39 mouse cellular contexts compared by ENCODE assay signal in the genomic region with DNA sequence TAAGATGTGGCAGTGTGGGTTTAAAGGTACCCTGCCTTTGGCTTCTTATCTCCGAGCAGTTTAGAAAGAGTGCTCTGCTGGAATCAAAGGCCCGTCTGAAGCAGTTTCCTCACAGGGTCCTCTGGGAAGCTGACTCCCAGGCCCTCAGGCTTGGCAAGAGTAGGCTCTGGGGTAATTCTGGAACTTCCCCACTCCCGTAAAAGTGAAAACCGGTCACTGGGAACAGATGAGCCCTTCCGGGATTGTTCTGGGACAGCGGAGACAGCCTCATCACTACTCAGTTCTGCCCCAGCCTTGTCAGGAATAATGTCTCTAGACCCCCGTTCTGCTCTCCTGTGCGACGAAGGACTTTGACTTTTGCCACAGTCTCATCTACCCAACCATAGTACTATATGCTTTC. TPM values are rescaled to one million over a fixed set of nuclear protein-coding genes. Genes with fewer than 3 reads are reported as not detected.
DNase-seq lines count a peak whose midpoint lies in the region; TF ChIP-seq lines count a peak whose summit lies in the region.
"Had no signal": no experiment of that assay in that cellular context is flagged by ENCODE, and none has a peak within 500 bp of the region (broad histone marks: within the 10 kb centered on the region; RNA-seq: fewer than 3 reads in every experiment).

No protein-coding gene starts in this region.

- no peak overlapping the region for H3K4me3 ChIP-seq in heart, embryonic 10.5 days
- no peak overlapping the region for H3K4me3 ChIP-seq in small intestine, adult 2 months (ENCODE audit: low read depth, low read length)
- H3K4me3 ChIP-seq: erythroblast, embryonic 14.5 days; hindbrain, embryonic 15.5 days; kidney, embryonic 15.5 days; midbrain, embryonic 15.5 days; myocyte; neural tube, embryonic 12.5 days had no signal

- no peak for TF ChIP-seq POLR2A in small intestine, adult 2 months (IDR thresholded peaks at IDR 0.05; ENCODE audit: low read depth, low read length)

- H3K4me1 ChIP-seq in heart, embryonic 10.5 days = peaks cover 21% of the 10 kb centered on the region
- peaks cover 7% of the 10 kb centered on the region for H3K4me1 ChIP-seq in small intestine, adult 2 months (ENCODE audit: control insufficient read depth, insufficient read depth, insufficient read length, low read length)
- H3K4me1 ChIP-seq: hindbrain, embryonic 15.5 days; kidney, embryonic 15.5 days; midbrain, embryonic 15.5 days; neural tube, embryonic 12.5 days had no signal

- TF ChIP-seq CTCF in small intestine, adult 2 months (IDR thresholded peaks at IDR 0.05; ENCODE audit: extremely low read depth, insufficient read length, insufficient replicate concordance, low read depth, low read length) = no peak

- H3K36me3 ChIP-seq in heart, embryonic 10.5 days = 0 out of 2 replicates have a peak, but pooled peaks cover 3% of the 10 kb centered on the region
- H3K36me3 ChIP-seq in small intestine, adult 2 months (ENCODE audit: control insufficient read depth, insufficient read depth, low read length) = no peaks in the 10 kb centered on the region
- H3K36me3 ChIP-seq: G1E; hindbrain, embryonic 15.5 days; kidney, embryonic 15.5 days; midbrain, embryonic 15.5 days; neural tube, embryonic 12.5 days had no signal

- 49% methylated on average over 9 of the region's 9 CpGs for WGBS in heart, embryonic 10.5 days
- 56% methylated on average over 9 of the region's 9 CpGs for WGBS in small intestine, adult 2 months

- peak overlapping the region; percentile 64 for H3K27ac ChIP-seq in heart, embryonic 10.5 days
- H3K27ac ChIP-seq in small intestine, adult 2 months (ENCODE audit: insufficient read depth, low read depth, low read length) = peak overlapping the region; percentile 26; the same call in 1 of the 2 replicates
- H3K27ac ChIP-seq: hindbrain, embryonic 15.5 days; kidney, embryonic 15.5 days; liver, embryonic 14.5 days; macrophage; midbrain, embryonic 15.5 days; neural tube, embryonic 12.5 days had no signal

- H3K9me3 ChIP-seq in heart, embryonic 10.5 days = peaks cover 11% of the 10 kb centered on the region
- H3K9me3 ChIP-seq: hindbrain, embryonic 15.5 days; kidney, embryonic 15.5 days; midbrain, embryonic 15.5 days had no signal

- H3K27me3 ChIP-seq in heart, embryonic 10.5 days (ENCODE audit: insufficient read depth, poor library complexity, severe bottlenecking) = no peaks in the 10 kb centered on the region
- H3K27me3 ChIP-seq in small intestine, adult 2 months (ENCODE audit: control insufficient read depth, insufficient read depth, low read length) = no peaks in the 10 kb centered on the region
- H3K27me3 ChIP-seq: CH12.LX; hindbrain, embryonic 15.5 days; kidney, embryonic 15.5 days; midbrain, embryonic 15.5 days; neural tube, embryonic 12.5 days had no signal

- peak; percentile 36 for DNase-seq in adrenal gland, postnatal 10 days
- no peak for DNase-seq in adrenal gland, adult 18-20 months (ENCODE audit: low spot score in 2 of 2)
- peak; percentile 26 for DNase-seq in heart, adult 8-10 months (ENCODE audit: low spot score)
- DNase-seq in heart, postnatal 4 days = no peak
- no peak for DNase-seq in heart, embryonic 10.5 days (ENCODE audit: low spot score)
- no peak for DNase-seq in embryo, embryonic 9.5 days (ENCODE audit: extremely low spot score)
- DNase-seq: adrenal gland, postnatal 14 days; cerebellum, adult 18-20 months; cerebellum, postnatal 10 days; kidney, adult 11 months; kidney, postnatal 25 days; liver; lung, adult 2 months; lung, postnatal 10 days; right cerebral cortex, adult 18-20 months; thymus, postnatal 4 days had no signal

RNA-seq across cellular contexts. Expression of a gene that starts 8.2 kb away (rescaled TPM):
- total RNA-seq in adrenal gland, postnatal 10 days (2021) = 10 to 100 TPM; 29.5 to 31.3 TPM
- 10 to 100 TPM; 17.6 to 26.4 TPM for total RNA-seq in adrenal gland, adult 18-20 months (2021)
- total RNA-seq in heart, adult 8-10 months (2022) = 10 to 100 TPM; 11.8 to 37.6 (median 13.6) TPM
- total RNA-seq in heart, postnatal 4 days (2021) = 10 to 100 TPM; 23.1 to 51.0 TPM
- polyA plus RNA-seq in heart, embryonic 10.5 days (2016; fragmentation: Nextera tagmentation; extraction: Ambion mirVana) = 51.3 and 65.3 TPM in 2 replicates
- polyA plus RNA-seq in small intestine, adult 2 months (2012; rRNA removed) = 28.6 and 85.7 TPM in 2 replicates

RNA-seq across cellular contexts. Expression of a gene that starts 15.2 kb away (rescaled TPM):
- 100 to 1,000 TPM in 1 of 2 experiments, 10 to 100 TPM in 1; 79.2 to 110 TPM for total RNA-seq in adrenal gland, postnatal 10 days (2021)
- total RNA-seq in adrenal gland, adult 18-20 months (2021) = 100 to 1,000 TPM in 1 of 2 experiments, 10 to 100 TPM in 1; 78.6 to 115 TPM
- total RNA-seq in heart, adult 8-10 months (2022) = 10 to 100 TPM; 58.4 to 76.5 (median 69.2) TPM
- total RNA-seq in heart, postnatal 4 days (2021) = 10 to 100 TPM; 27.2 to 30.0 TPM
- polyA plus RNA-seq in heart, embryonic 10.5 days (2016; fragmentation: Nextera tagmentation; extraction: Ambion mirVana) = 22.0 and 28.5 TPM in 2 replicates
- 66.5 and 97.6 TPM in 2 replicates for polyA plus RNA-seq in small intestine, adult 2 months (2012; rRNA removed)
- total RNA-seq: CH12.LX; common myeloid progenitor, adult 5-6 weeks; G1E; hematopoietic stem cell, adult 5-6 weeks; megakaryocyte-erythroid progenitor cell, adult 5-6 weeks had no signal
- polyA plus RNA-seq: erythroblast, embryonic 14.5 days; G1E had no signal

RNA-seq across cellular contexts. Expression of a gene that starts 32.0 kb away (rescaled TPM):
- total RNA-seq in adrenal gland, postnatal 10 days (2021) = 10 to 100 TPM in 1 of 2 experiments, 1 to 10 TPM in 1; 3.8 to 21.0 TPM
- under 1 TPM in 1 of 2 experiments, not detected in 1; 0.32 TPM for total RNA-seq in adrenal gland, adult 18-20 months (2021)
- under 1 TPM in 2 of 4 experiments, not detected in 2; 0.14 to 0.16 TPM for total RNA-seq in heart, adult 8-10 months (2022)
- under 1 TPM; 0.14 TPM for total RNA-seq in heart, postnatal 4 days (2021)
- 0.18 and 0.19 TPM in 2 replicates for polyA plus RNA-seq in heart, embryonic 10.5 days (2016; fragmentation: Nextera tagmentation; extraction: Ambion mirVana)
- polyA plus RNA-seq in small intestine, adult 2 months (2012; rRNA removed) = 0.06 TPM in 1 of 2 replicates, not detected in the other
- total RNA-seq: adrenal gland, postnatal 14 days; common myeloid progenitor, adult 5-6 weeks; G1E; layer of hippocampus, adult 18-20 months; layer of hippocampus, postnatal 10 days; left cerebral cortex, adult 18-20 months; left cerebral cortex, postnatal 14 days; megakaryocyte-erythroid progenitor cell, adult 5-6 weeks had no signal
- polyA plus RNA-seq: forebrain, embryonic 11.5 days; forebrain, embryonic 16.5 days; G1E; gonadal fat pad, adult 2 months; hindbrain, embryonic 15.5 days; inflammation-experienced regulatory T-cells, adult 6 months; macrophage; midbrain, embryonic 15.5 days; neural tube, embryonic 12.5 days; stomach, embryonic 14.5 days had no signal

RNA-seq across cellular contexts. Expression of a gene that starts 36.4 kb away (rescaled TPM):
- 10 to 100 TPM; 66.0 to 69.7 TPM for total RNA-seq in adrenal gland, postnatal 10 days (2021)
- total RNA-seq in adrenal gland, adult 18-20 months (2021) = 10 to 100 TPM; 45.8 to 59.0 TPM
- 100 to 1,000 TPM; 119 to 134 (median 122) TPM for total RNA-seq in heart, adult 8-10 months (2022)
- total RNA-seq in heart, postnatal 4 days (2021) = 100 to 1,000 TPM; 107 to 126 TPM
- polyA plus RNA-seq in heart, embryonic 10.5 days (2016; fragmentation: Nextera tagmentation; extraction: Ambion mirVana) = 82.9 and 92.9 TPM in 2 replicates
- polyA plus RNA-seq in small intestine, adult 2 months (2012; rRNA removed) = 28.6 and 32.0 TPM in 2 replicates

RNA-seq across cellular contexts. Expression of a gene that starts 47.0 kb away (rescaled TPM):
- total RNA-seq in adrenal gland, postnatal 10 days (2021) = 1 to 10 TPM; 3.1 to 7.9 TPM
- total RNA-seq in adrenal gland, adult 18-20 months (2021) = 1 to 10 TPM; 1.5 to 1.8 TPM
- total RNA-seq in heart, adult 8-10 months (2022) = 1 to 10 TPM; 1.2 to 1.8 (median 1.4) TPM
- total RNA-seq in heart, postnatal 4 days (2021) = 1 to 10 TPM; 8.6 to 9.4 TPM
- polyA plus RNA-seq in heart, embryonic 10.5 days (2016; fragmentation: Nextera tagmentation; extraction: Ambion mirVana) = 6.9 and 7.3 TPM in 2 replicates
- polyA plus RNA-seq in small intestine, adult 2 months (2012; rRNA removed) = 0.18 and 0.25 TPM in 2 replicates
- total RNA-seq: CH12.LX; common myeloid progenitor, adult 5-6 weeks; G1E; hematopoietic stem cell, adult 5-6 weeks had no signal
- polyA plus RNA-seq: G1E; inflammation-experienced regulatory T-cells, adult 6 months; macrophage had no signal

Comparison
In these comparisons a context has a peak if more than half of its experiments do, and no peak if none do; other contexts are left out.
1. DNase-seq: peak in adrenal gland, postnatal 10 days (single experiment) and heart, adult 8-10 months (single experiment); none in adrenal gland, adult 18-20 months (0 of 2), heart, postnatal 4 days (single experiment), heart, embryonic 10.5 days (single experiment) and embryo, embryonic 9.5 days (single experiment).